In the genomic region with DNA sequence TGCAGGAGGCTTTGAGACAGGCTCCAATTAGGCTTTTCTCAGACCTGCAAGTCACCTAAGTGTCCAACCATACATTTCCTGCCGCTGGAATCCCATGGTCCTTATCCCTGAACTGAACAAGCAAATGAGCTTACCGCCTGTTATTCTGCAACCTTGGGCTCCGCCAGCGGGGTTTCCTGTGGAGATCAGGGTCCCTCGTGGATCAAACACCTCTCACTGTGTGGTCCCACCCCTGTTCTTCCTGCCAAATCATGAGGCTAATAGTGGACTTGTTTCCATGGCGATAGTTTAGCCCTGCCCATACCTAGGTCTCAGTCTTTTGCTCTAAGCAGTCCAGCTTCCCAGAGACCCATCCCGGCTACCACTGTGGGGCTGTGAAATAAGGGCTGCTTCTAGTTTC, we compare ENCODE assay signal across 12 mouse cellular contexts. TPM values are rescaled to one million over a fixed set of nuclear protein-coding genes. Genes with fewer than 3 reads are reported as not detected.
DNase-seq lines count a peak whose midpoint lies in the region; ATAC-seq and TF ChIP-seq lines count a peak whose summit lies in the region.
"Had no signal": no experiment of that assay in that cellular context is flagged by ENCODE, and none has a peak within 500 bp of the region (broad histone marks: within the 10 kb centered on the region; RNA-seq: fewer than 3 reads in every experiment).

No protein-coding gene starts in this region.

- no peak overlapping the region for H3K4me3 ChIP-seq in kidney, postnatal 0 days (replicated peaks; ENCODE audit: low read depth, low read length)
- no peak overlapping the region for H3K4me3 ChIP-seq in heart, embryonic 15.5 days
- H3K4me3 ChIP-seq in neural tube, embryonic 15.5 days (replicated peaks): no peak overlapping the region
- no peak overlapping the region for H3K4me3 ChIP-seq in liver, embryonic 12.5 days
- H3K4me3 ChIP-seq: embryonic facial prominence, embryonic 12.5 days; midbrain, embryonic 12.5 days had no signal

- no peak for TF ChIP-seq CTCF in kidney, postnatal 0 days (IDR thresholded peaks at IDR 0.05; ENCODE audit: low read depth)

- H3K27ac ChIP-seq in kidney, postnatal 0 days: no peak overlapping the region
- H3K27ac ChIP-seq in heart, embryonic 15.5 days: peak overlapping the region; percentile 35; the same call in 1 of the 2 replicates
- H3K27ac ChIP-seq in neural tube, embryonic 15.5 days (replicated peaks): peak overlapping the region; percentile 28; the same call in 1 of the 2 replicates
- no peak overlapping the region for H3K27ac ChIP-seq in liver, embryonic 12.5 days
- H3K27ac ChIP-seq: embryonic facial prominence, embryonic 12.5 days; midbrain, embryonic 12.5 days had no signal

- no peak overlapping the region for H3K9ac ChIP-seq in kidney, postnatal 0 days (ENCODE audit: low read depth, low read length)
- no peak overlapping the region for H3K9ac ChIP-seq in heart, embryonic 15.5 days
- H3K9ac ChIP-seq in neural tube, embryonic 15.5 days (replicated peaks): no peak overlapping the region
- H3K9ac ChIP-seq in liver, embryonic 12.5 days: no peak overlapping the region
- H3K9ac ChIP-seq: embryonic facial prominence, embryonic 12.5 days; midbrain, embryonic 12.5 days had no signal

- H3K36me3 ChIP-seq in kidney, postnatal 0 days (ENCODE audit: insufficient read depth, low read length): no peaks in the 10 kb centered on the region
- H3K36me3 ChIP-seq in heart, embryonic 15.5 days: no peaks in the 10 kb centered on the region
- no peaks in the 10 kb centered on the region for H3K36me3 ChIP-seq in neural tube, embryonic 15.5 days
- H3K36me3 ChIP-seq in liver, embryonic 12.5 days: no peaks in the 10 kb centered on the region
- H3K36me3 ChIP-seq: embryonic facial prominence, embryonic 12.5 days; midbrain, embryonic 12.5 days had no signal

- H3K27me3 ChIP-seq in kidney, postnatal 0 days (ENCODE audit: insufficient read depth, low read length): no peaks in the 10 kb centered on the region
- H3K27me3 ChIP-seq in heart, embryonic 15.5 days: no peaks in the 10 kb centered on the region
- H3K27me3 ChIP-seq in neural tube, embryonic 15.5 days (replicated peaks): no peaks in the 10 kb centered on the region
- H3K27me3 ChIP-seq in liver, embryonic 12.5 days (replicated peaks): no peaks in the 10 kb centered on the region
- H3K27me3 ChIP-seq: embryonic facial prominence, embryonic 12.5 days; midbrain, embryonic 12.5 days had no signal

- H3K4me1 ChIP-seq in kidney, postnatal 0 days (replicated peaks; ENCODE audit: insufficient read depth, low read length): peaks cover 18% of the 10 kb centered on the region
- peaks cover 61% of the 10 kb centered on the region for H3K4me1 ChIP-seq in heart, embryonic 15.5 days (replicated peaks)
- H3K4me1 ChIP-seq in neural tube, embryonic 15.5 days: peaks cover 24% of the 10 kb centered on the region
- H3K4me1 ChIP-seq in liver, embryonic 12.5 days: 0 out of 2 replicates have a peak, but pooled peaks cover 11% of the 10 kb centered on the region

- ATAC-seq in kidney, postnatal 0 days (replicated peaks; ENCODE audit: low FRiP score, low read depth): no peak; the same call in 1 of the 2 replicates
- no peak for ATAC-seq in heart, embryonic 15.5 days (replicated peaks; ENCODE audit: insufficient number of reproducible peaks, insufficient read depth, low FRiP score, low read depth)
- no peak for ATAC-seq in neural tube, embryonic 15.5 days (ENCODE audit: low FRiP score)
- no peak for ATAC-seq in liver, embryonic 12.5 days
- no peak for ATAC-seq in monocyte, adult 5-6 weeks (replicated peaks; ENCODE audit: insufficient number of reproducible peaks, low FRiP score, low TSS enrichment, poor library complexity, severe bottlenecking)

- peak; percentile 42 for DNase-seq in embryo, embryonic 10 days (ENCODE audit: low spot score)
- DNase-seq in embryo, embryonic 10.5 days (ENCODE audit: low spot score): no peak
- DNase-seq in kidney, postnatal 0 days (ENCODE audit: low spot score): peak; percentile 61
- no peak for DNase-seq in kidney, adult 18-20 months
- DNase-seq: right cerebral cortex, postnatal 4 days had no signal

- no peaks in the 10 kb centered on the region for H3K9me3 ChIP-seq in kidney, postnatal 0 days (replicated peaks; ENCODE audit: low read length)
- H3K9me3 ChIP-seq in heart, embryonic 15.5 days (replicated peaks): no peaks in the 10 kb centered on the region
- H3K9me3 ChIP-seq in neural tube, embryonic 15.5 days (replicated peaks): no peaks in the 10 kb centered on the region
- H3K9me3 ChIP-seq in liver, embryonic 12.5 days (replicated peaks): no peaks in the 10 kb centered on the region
- H3K9me3 ChIP-seq: embryonic facial prominence, embryonic 12.5 days; midbrain, embryonic 12.5 days had no signal

- H3K4me2 ChIP-seq in kidney, postnatal 0 days (ENCODE audit: low read length): 0 out of 2 replicates have a peak overlapping the region, but pooled peaks have one; percentile 2
- H3K4me2 ChIP-seq in heart, embryonic 15.5 days: no peak overlapping the region
- H3K4me2 ChIP-seq in neural tube, embryonic 15.5 days: no peak overlapping the region
- H3K4me2 ChIP-seq in liver, embryonic 12.5 days: no peak overlapping the region
- H3K4me2 ChIP-seq: embryonic facial prominence, embryonic 12.5 days; midbrain, embryonic 12.5 days had no signal

- 22% methylated on average over 7 of the region's 7 CpGs for WGBS in kidney, postnatal 0 days
- 54% methylated on average over 7 of the region's 7 CpGs for WGBS in heart, embryonic 15.5 days
- 30% methylated on average over 7 of the region's 7 CpGs for WGBS in neural tube, embryonic 15.5 days
- WGBS in liver, embryonic 12.5 days (ENCODE audit: insufficient replicate concordance): 58% methylated on average over 7 of the region's 7 CpGs

RNA-seq across cellular contexts. Expression of a gene that starts 8.3 kb away (rescaled TPM):
- 63.3 and 66.3 TPM in 2 replicates for polyA plus RNA-seq in kidney, postnatal 0 days (2015; fragmentation: Nextera tagmentation; extraction: Ambion mirVana)
- 34.7 and 38.0 TPM in 2 replicates for polyA plus RNA-seq in heart, embryonic 15.5 days (2015; fragmentation: Nextera tagmentation; extraction: Ambion mirVana)
- polyA plus RNA-seq in neural tube, embryonic 15.5 days (2015; fragmentation: Nextera tagmentation; extraction: Ambion mirVana): 92.7 and 103 TPM in 2 replicates
- 10.0 and 10.1 TPM in 2 replicates for polyA plus RNA-seq in liver, embryonic 12.5 days (2016; fragmentation: Nextera tagmentation; extraction: Ambion mirVana)
- total RNA-seq in monocyte, adult 5-6 weeks (2017): 2.7 to 6.5 TPM (median 4.1 TPM) in 3 replicates

RNA-seq across cellular contexts. Expression of a gene that starts 41.3 kb away (rescaled TPM):
- 31.1 and 31.7 TPM in 2 replicates for polyA plus RNA-seq in kidney, postnatal 0 days (2015; fragmentation: Nextera tagmentation; extraction: Ambion mirVana)
- polyA plus RNA-seq in heart, embryonic 15.5 days (2015; fragmentation: Nextera tagmentation; extraction: Ambion mirVana): 29.8 and 30.6 TPM in 2 replicates
- polyA plus RNA-seq in neural tube, embryonic 15.5 days (2015; fragmentation: Nextera tagmentation; extraction: Ambion mirVana): 37.9 and 40.0 TPM in 2 replicates
- 23.8 and 24.7 TPM in 2 replicates for polyA plus RNA-seq in liver, embryonic 12.5 days (2016; fragmentation: Nextera tagmentation; extraction: Ambion mirVana)
- 10.3 to 60.8 TPM (median 52.7 TPM) in 3 replicates for total RNA-seq in monocyte, adult 5-6 weeks (2017)

RNA-seq across cellular contexts. Expression of a gene that starts 41.3 kb away (rescaled TPM):
- polyA plus RNA-seq in kidney, postnatal 0 days (2015; fragmentation: Nextera tagmentation; extraction: Ambion mirVana): 9.6 and 13.5 TPM in 2 replicates
- 11.5 and 12.7 TPM in 2 replicates for polyA plus RNA-seq in heart, embryonic 15.5 days (2015; fragmentation: Nextera tagmentation; extraction: Ambion mirVana)
- polyA plus RNA-seq in neural tube, embryonic 15.5 days (2015; fragmentation: Nextera tagmentation; extraction: Ambion mirVana): 5.8 and 9.0 TPM in 2 replicates
- 6.8 and 8.4 TPM in 2 replicates for polyA plus RNA-seq in liver, embryonic 12.5 days (2016; fragmentation: Nextera tagmentation; extraction: Ambion mirVana)
- 4.4 to 8.3 TPM (median 8.2 TPM) in 3 replicates for total RNA-seq in monocyte, adult 5-6 weeks (2017)

RNA-seq across cellular contexts. Expression of a gene that starts 49.2 kb away (rescaled TPM):
- polyA plus RNA-seq in kidney, postnatal 0 days (2015; fragmentation: Nextera tagmentation; extraction: Ambion mirVana): not detected in 2 replicates
- polyA plus RNA-seq in heart, embryonic 15.5 days (2015; fragmentation: Nextera tagmentation; extraction: Ambion mirVana): 0.35 and 0.48 TPM in 2 replicates
- polyA plus RNA-seq in neural tube, embryonic 15.5 days (2015; fragmentation: Nextera tagmentation; extraction: Ambion mirVana): not detected in 2 replicates
- polyA plus RNA-seq in liver, embryonic 12.5 days (2016; fragmentation: Nextera tagmentation; extraction: Ambion mirVana): 0.21 TPM in 1 of 2 replicates, not detected in the other
- total RNA-seq in monocyte, adult 5-6 weeks (2017): not detected in 3 replicates
- total RNA-seq: left cerebral cortex, adult 18-20 months had no signal

RNA-seq across cellular contexts. Expression of a gene that starts 59.9 kb away (rescaled TPM):
- polyA plus RNA-seq in kidney, postnatal 0 days (2015; fragmentation: Nextera tagmentation; extraction: Ambion mirVana): 40.7 and 43.9 TPM in 2 replicates
- 21.3 and 32.1 TPM in 2 replicates for polyA plus RNA-seq in heart, embryonic 15.5 days (2015; fragmentation: Nextera tagmentation; extraction: Ambion mirVana)
- 142 and 188 TPM in 2 replicates for polyA plus RNA-seq in neural tube, embryonic 15.5 days (2015; fragmentation: Nextera tagmentation; extraction: Ambion mirVana)
- 6.2 and 6.9 TPM in 2 replicates for polyA plus RNA-seq in liver, embryonic 12.5 days (2016; fragmentation: Nextera tagmentation; extraction: Ambion mirVana)
- total RNA-seq in monocyte, adult 5-6 weeks (2017): 0.43 to 4.3 TPM (median 1.2 TPM) in 3 replicates

Comparison
In these comparisons a context has a peak if more than half of its experiments do, and no peak if none do; other contexts are left out.
1. DNase-seq: peak in embryo, embryonic 10 days (single experiment) and kidney, postnatal 0 days (single experiment); none in embryo, embryonic 10.5 days (single experiment) and kidney, adult 18-20 months (single experiment).
2. H3K27ac ChIP-seq: peak in heart, embryonic 15.5 days (single experiment) and neural tube, embryonic 15.5 days (single experiment); none in kidney, postnatal 0 days (single experiment) and liver, embryonic 12.5 days (single experiment).